Mouse (Mus musculus) myocyte (in vitro differentiated cells): ENCODE results near the gene Slc16a10.

ENCODE experiments used
- CEBPB ChIP-seq: IDR thresholded peaks from 2 replicates; pipeline ENCODE4 v1.6.1; 2011; ENCODE audit warnings: mild to moderate bottlenecking, moderate library complexity; ENCODE audit not compliant: poor library complexity, insufficient read depth, severe bottlenecking
- E2F4 ChIP-seq: IDR thresholded peaks from one replicate; pipeline ENCODE4 v1.6.1; 2011; ENCODE audit warnings: mild to moderate bottlenecking, control low read depth, moderate library complexity; ENCODE audit not compliant: insufficient read depth
- MAX ChIP-seq: IDR thresholded peaks from one replicate; pipeline ENCODE4 v1.6.1; 2011; ENCODE audit warnings: low read depth, mild to moderate bottlenecking, control low read depth
- MYOD1 ChIP-seq, 3 experiments: IDR thresholded peaks; one replicate each; pipeline ENCODE4 v1.6.1; 2011; ENCODE audit warnings: control low read depth in 2 of 3, low read depth in 2 of 3, mild to moderate bottlenecking in 2 of 3, moderate library complexity in 1 of 3; ENCODE audit not compliant: insufficient read length in 2 of 3, control insufficient read depth in 1 of 3
- POLR2A ChIP-seq: IDR thresholded peaks from one replicate; pipeline ENCODE4 v1.6.1; 2011; ENCODE audit warnings: low read depth, mild to moderate bottlenecking, control low read depth, moderate library complexity; ENCODE audit not compliant: insufficient read length
- POLR2AphosphoS2 ChIP-seq: IDR thresholded peaks from one replicate; pipeline ENCODE4 v1.6.1; 2011; ENCODE audit warnings: low read depth, control low read depth; ENCODE audit not compliant: insufficient read length
- SRF ChIP-seq: IDR thresholded peaks from one replicate; pipeline ENCODE4 v1.6.1; 2011; ENCODE audit warnings: low read depth; ENCODE audit not compliant: control insufficient read depth, insufficient read length
- TCF12 ChIP-seq: IDR thresholded peaks from one replicate; pipeline ENCODE4 v1.6.1; 2011; ENCODE audit warnings: mild to moderate bottlenecking, control low read depth; ENCODE audit not compliant: poor library complexity, insufficient read depth, severe bottlenecking
- USF1 ChIP-seq: IDR thresholded peaks from one replicate; pipeline ENCODE4 v1.6.1; 2011; ENCODE audit warnings: low read depth, mild to moderate bottlenecking, control low read depth, moderate library complexity

DNA sequence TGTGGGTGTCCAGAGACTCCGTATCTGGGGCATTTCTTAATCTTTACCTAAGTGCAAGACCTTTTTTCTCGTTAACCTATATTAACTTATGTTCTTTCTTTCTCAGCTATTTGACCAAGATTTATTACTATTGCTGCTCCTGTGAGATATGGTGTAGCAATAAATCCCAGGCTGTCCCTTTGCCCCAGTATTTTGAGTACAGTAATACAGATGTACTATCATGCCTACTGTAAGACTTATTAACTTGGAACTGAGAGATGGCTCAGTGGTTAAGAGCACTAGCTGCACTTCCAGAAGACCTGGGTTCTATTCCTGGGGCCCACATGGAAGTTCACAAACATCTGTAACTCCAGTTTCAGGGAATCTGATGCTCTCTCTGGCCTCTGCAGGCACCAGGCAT, 91.3 kb downstream of the Slc16a10 start:
- no peak for TF ChIP-seq POLR2A
- TF ChIP-seq POLR2AphosphoS2, result no peak
- no peak for TF ChIP-seq E2F4
- no peak for TF ChIP-seq MAX
- no peak for TF ChIP-seq USF1
- no peak for TF ChIP-seq SRF
- no peak for TF ChIP-seq TCF12
- TF ChIP-seq CEBPB, result no peak
- TF ChIP-seq MYOD1 (IDR thresholded peaks at IDR 0.05; ENCODE audit: control insufficient read depth in 1 of 3, insufficient read length in 2 of 3, low read depth in 2 of 3), result no peak
